Mouse (Mus musculus): ENCODE measurements at regions not wholly inside any gene's neighbourhood (a gene's known extent, or its start where the extent isn't known, plus 50 kb on each side); places are given as distances from the start of the nearest gene placed in this dataset.

GRCm38 (mm10) chr15:4213371-4213770, 161.9 kb upstream of the Plcxd3 start:
- TF ChIP-seq CTCF (conservative IDR thresholded peaks at IDR 0.05; ENCODE audit: low read length) (no peak), NANOG (IDR thresholded peaks at IDR 0.05; ENCODE audit: borderline replicate concordance, low read length) (peak; percentile 20; the same call in 1 of the 2 replicates), POU5F1 (IDR thresholded peaks at IDR 0.05; ENCODE audit: borderline replicate concordance, low read length) (no peak)
